Mouse (Mus musculus): ENCODE results near the gene Cacng7. TPM values are rescaled to one million over a fixed set of nuclear protein-coding genes. Genes with fewer than 3 reads are reported as not detected.
"Not testable (repeated sequence)": the region's sequence is repeated elsewhere in the genome, so short reads cannot be mapped to it uniquely, and the experiment has no call there.

The Cacng7 gene
- total RNA-seq, 2 experiments from 2014 or later = not detected

GRCm38 (mm10) chr7:3384807-3385319, 52.1 kb downstream of the Cacng7 start:
- no peak for ATAC-seq (replicated peaks; ENCODE audit: poor library complexity, severe bottlenecking)

GRCm38 (mm10) chr7:3386036-3386730, 53.4 kb downstream of the Cacng7 start:
- no peak for ATAC-seq (replicated peaks; ENCODE audit: poor library complexity, severe bottlenecking)

- no peak for ATAC-seq (replicated peaks; ENCODE audit: poor library complexity, severe bottlenecking)
These were observed 55.0 kb downstream of the Cacng7 start for GRCm38 (mm10) chr7:3387761-3388160.

GRCm38 (mm10) chr7:3388885-3389284, 56.1 kb downstream of the Cacng7 start:
- peak; percentile 52; the same call in 1 of the 2 replicates for ATAC-seq (replicated peaks; ENCODE audit: poor library complexity, severe bottlenecking)

GRCm38 (mm10) chr7:3389444-3390412, 57.0 kb downstream of the Cacng7 start:
- ATAC-seq (replicated peaks; ENCODE audit: poor library complexity, severe bottlenecking) = peak; percentile 47

GRCm38 (mm10) chr7:3390413-3391080, 57.8 kb downstream of the Cacng7 start, which contains the start of gene Cacng8:
Gene Cacng8, plus strand, starts transcription at chr7:3390683.
- ATAC-seq (replicated peaks; ENCODE audit: poor library complexity, severe bottlenecking) = no peak

- ATAC-seq (replicated peaks; ENCODE audit: poor library complexity, severe bottlenecking) = no peak
These were observed 58.3 kb downstream of the Cacng7 start for GRCm38 (mm10) chr7:3391081-3391451.

GRCm38 (mm10) chr7:3391809-3392208, 59.1 kb downstream of the Cacng7 start:
- no peak for ATAC-seq (replicated peaks; ENCODE audit: poor library complexity, severe bottlenecking)

- ATAC-seq (replicated peaks; ENCODE audit: poor library complexity, severe bottlenecking) = no peak
These were observed 64.6 kb downstream of the Cacng7 start for GRCm38 (mm10) chr7:3397355-3397754.

GRCm38 (mm10) chr7:3397797-3398196, 65.0 kb downstream of the Cacng7 start:
- ATAC-seq (replicated peaks; ENCODE audit: poor library complexity, severe bottlenecking) = no peak

- ATAC-seq (replicated peaks; ENCODE audit: poor library complexity, severe bottlenecking) = not testable (repeated sequence)
These were observed 65.6 kb downstream of the Cacng7 start for GRCm38 (mm10) chr7:3398363-3398762.

GRCm38 (mm10) chr7:3399937-3400336, 67.2 kb downstream of the Cacng7 start:
- ATAC-seq (replicated peaks; ENCODE audit: poor library complexity, severe bottlenecking) = peak; percentile 82

- ATAC-seq (replicated peaks; ENCODE audit: poor library complexity, severe bottlenecking) = peak; percentile 36
These were observed 77.2 kb downstream of the Cacng7 start for GRCm38 (mm10) chr7:3409729-3410520.

GRCm38 (mm10) chr7:3411160-3411941, 78.6 kb downstream of the Cacng7 start:
- ATAC-seq (replicated peaks; ENCODE audit: poor library complexity, severe bottlenecking) = peak; percentile 29

GRCm38 (mm10) chr7:3412036-3412435, 79.3 kb downstream of the Cacng7 start:
- no peak for ATAC-seq (replicated peaks; ENCODE audit: poor library complexity, severe bottlenecking)

GRCm38 (mm10) chr7:3414888-3415287, 82.1 kb downstream of the Cacng7 start:
- no peak for ATAC-seq (replicated peaks; ENCODE audit: poor library complexity, severe bottlenecking)

- ATAC-seq (replicated peaks; ENCODE audit: poor library complexity, severe bottlenecking) = 0 out of 2 replicates have a peak, but pooled peaks have one; percentile 10
These were observed 82.6 kb downstream of the Cacng7 start for GRCm38 (mm10) chr7:3415378-3415777.

All from granulocyte monocyte progenitor cell, adult 5-6 weeks (primary cell).